Mouse (Mus musculus): ENCODE measurements around the gene Spam1. TPM values are rescaled to one million over a fixed set of nuclear protein-coding genes. Genes with fewer than 3 reads are reported as not detected.

Spam1 gene
- polyA plus RNA-seq (2017; shearing (Covaris generic)): not detected

GRCm38 (mm10) chr6:24790888-24791287, at the start of gene Spam1:
Gene Spam1 (plus strand): TSS chr6:24791188.

GRCm38 (mm10) chr6:24748029-24748428, 43.0 kb upstream of the Spam1 start, which contains the start of gene Hyal4:
Gene Hyal4 (plus strand): TSS chr6:24748329.

Other genes starting within 250 kb of the Spam1 start
- not detected for gene Lmod2, start 193.4 kb upstream of the Spam1 start, polyA plus RNA-seq (2017; shearing (Covaris generic))
- 15.6 TPM for gene Wasl, start 126.2 kb upstream of the Spam1 start, polyA plus RNA-seq (2017; shearing (Covaris generic))
- not detected for gene Hyal6, start 57.9 kb upstream of the Spam1 start, polyA plus RNA-seq (2017; shearing (Covaris generic))
- gene Hyal4, start 42.9 kb upstream of the Spam1 start, polyA plus RNA-seq (2017; shearing (Covaris generic)): not detected
- gene Hyal5, start 66.8 kb downstream of the Spam1 start, polyA plus RNA-seq (2017; shearing (Covaris generic)): not detected
- gene Tmem229a, start 165.1 kb downstream of the Spam1 start, polyA plus RNA-seq (2017; shearing (Covaris generic)): not detected